Mouse (Mus musculus) left cerebral cortex, postnatal 25 days (tissue): Measurements from ENCODE around the gene Cd72. TPM values are rescaled to one million over a fixed set of nuclear protein-coding genes. Genes with fewer than 3 reads are reported as not detected.

Experiments used
- DNase-seq, 2 experiments: peaks; one replicate each; pipeline ENCODE4 v3.0.0; 2022; ENCODE audit warnings: low spot score in 2 of 2, mixed read lengths in 1 of 2
- intact Hi-C: fragments of 180-260 bp; cut with DNase I; formaldehyde crosslinking; loops from one replicate; pipeline ENCODE4 v1.15.1; 2025
- total RNA-seq, 2 experiments: library from RNA; stranded (reverse); gene quantifications; 2 replicates each; pipeline ENCODE4 v1.2.3; 2021

Cd72 gene
- total RNA-seq, 2 experiments from 2014 or later = 1.0 to 2.2 TPM

- no peak for DNase-seq
- intact Hi-C loops = no loop called here
Observed at GRCm38 (mm10) chr4:43416071-43416490, 38.3 kb downstream of the Cd72 start.

- DNase-seq = no peak
- intact Hi-C loops = no loop called here
Observed at GRCm38 (mm10) chr4:43415221-43416070, 39.0 kb downstream of the Cd72 start.

DNA sequence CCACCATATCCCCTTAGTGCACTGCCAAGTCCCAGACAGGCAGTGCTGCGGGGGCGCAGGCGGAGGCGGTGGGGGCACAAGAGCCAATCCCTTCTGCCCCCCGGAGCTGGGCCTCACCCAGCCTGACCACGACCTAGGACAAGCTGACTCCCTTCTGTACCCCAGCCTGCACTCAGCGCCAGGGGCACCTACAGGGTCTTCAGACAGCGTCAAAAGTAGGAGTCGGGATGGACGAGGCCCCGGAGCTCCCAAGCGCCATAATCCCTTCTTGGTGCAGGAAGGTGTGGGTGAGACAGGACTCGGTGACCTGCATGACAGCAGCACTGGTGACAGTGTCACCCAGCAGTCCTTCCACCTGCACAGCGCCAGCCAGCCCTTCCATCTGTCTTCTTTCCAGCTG lies 39.7 kb downstream of the Cd72 start:
- no peak for DNase-seq
- intact Hi-C loops = no loop called here

GRCm38 (mm10) chr4:43407071-43407920 lies 47.1 kb downstream of the Cd72 start:
- intact Hi-C loops = loop anchor here (2.0 kb wide), 1 partner anchor 24 kb away; no protein-coding TSS in a partner anchor
- no peak for DNase-seq

DNA sequence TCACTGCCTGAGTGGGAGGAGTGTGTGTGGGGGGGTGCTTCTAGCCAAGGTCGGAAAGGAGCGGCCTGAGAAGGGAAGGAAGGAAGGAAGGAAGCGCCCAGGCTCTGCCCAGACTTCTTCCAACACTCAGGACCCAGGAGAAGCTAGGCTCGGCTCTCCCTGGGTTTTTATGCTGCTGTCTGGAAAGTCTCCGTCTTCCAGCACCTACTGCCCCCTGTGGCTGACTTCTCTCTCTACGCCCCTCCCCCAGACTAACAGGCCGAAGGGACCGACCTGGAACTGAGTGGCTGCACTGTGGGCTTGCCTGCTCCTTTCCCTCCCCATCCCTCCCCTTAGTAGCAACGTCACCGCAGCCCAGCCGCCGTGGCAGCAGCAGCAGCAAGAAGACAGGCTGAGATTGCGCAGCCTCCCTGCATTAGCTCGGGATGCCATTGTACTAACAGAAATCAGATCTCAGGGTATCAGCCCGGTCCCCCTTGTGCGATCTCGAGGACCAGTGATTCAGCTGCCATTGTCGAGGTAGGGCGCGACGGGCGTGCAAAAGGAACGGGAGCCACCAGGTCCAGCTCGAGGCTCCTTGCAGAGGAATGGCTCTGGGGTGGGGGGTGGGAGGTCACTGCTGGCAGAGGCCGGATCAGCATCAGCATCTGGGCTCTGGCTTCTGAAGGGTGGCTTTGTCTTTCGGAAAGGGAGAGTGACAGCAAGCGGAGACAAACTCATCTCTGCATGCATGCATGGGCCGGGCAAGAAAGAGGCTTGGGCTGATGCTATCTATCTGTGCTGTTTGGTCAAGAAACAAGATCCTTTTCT lies 48.1 kb downstream of the Cd72 start:
- DNase-seq = peak; percentile 71 to 84
- intact Hi-C loops = loop anchor here (2.0 kb wide), 1 partner anchor 24 kb away; no protein-coding TSS in a partner anchor

DNA sequence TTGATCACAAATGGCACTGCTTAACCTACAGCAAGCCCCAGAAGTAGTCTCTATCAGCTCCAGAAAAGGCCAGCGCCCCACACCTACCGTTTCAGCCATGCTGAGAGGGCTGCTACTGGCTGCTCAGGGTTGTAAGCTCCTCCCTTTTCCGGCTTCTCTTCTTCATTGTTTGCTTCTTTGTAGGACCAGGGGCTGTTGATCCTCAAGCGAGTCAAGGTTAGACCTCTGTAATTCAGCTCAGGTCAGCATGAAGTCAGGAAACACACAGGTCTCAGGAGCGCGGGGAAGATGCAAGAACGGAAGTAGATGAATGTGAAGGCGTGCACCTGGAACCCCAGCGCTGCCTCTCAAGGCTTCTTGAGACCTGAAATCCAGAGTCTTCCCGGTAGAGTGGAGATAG lies 49.7 kb downstream of the Cd72 start:
- intact Hi-C loops = no loop called here
- DNase-seq = no peak

GRCm38 (mm10) chr4:43402212-43402611 lies 52.2 kb downstream of the Cd72 start:
- no peak for DNase-seq
- intact Hi-C loops = no loop called here

DNA sequence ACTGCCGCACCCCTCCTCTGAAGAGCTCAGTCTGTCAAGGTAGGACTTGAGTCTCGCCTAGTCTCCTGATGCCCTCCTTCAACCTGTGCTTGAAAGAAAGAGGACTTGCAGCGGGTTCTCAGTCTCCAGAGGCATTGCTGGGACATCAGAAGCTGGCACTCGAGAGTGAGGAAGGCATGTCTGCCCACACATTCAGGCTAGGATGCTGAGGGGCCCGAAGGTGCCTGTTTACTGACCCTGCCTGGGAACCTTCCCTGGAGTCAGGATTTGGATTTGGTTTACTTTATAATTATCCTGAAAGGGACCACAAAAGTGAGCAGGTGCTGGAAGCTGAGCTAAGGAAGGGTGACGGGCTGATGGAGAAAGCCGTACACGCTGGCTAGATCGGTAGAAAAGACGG lies 52.9 kb downstream of the Cd72 start:
- intact Hi-C loops = no loop called here

DNA sequence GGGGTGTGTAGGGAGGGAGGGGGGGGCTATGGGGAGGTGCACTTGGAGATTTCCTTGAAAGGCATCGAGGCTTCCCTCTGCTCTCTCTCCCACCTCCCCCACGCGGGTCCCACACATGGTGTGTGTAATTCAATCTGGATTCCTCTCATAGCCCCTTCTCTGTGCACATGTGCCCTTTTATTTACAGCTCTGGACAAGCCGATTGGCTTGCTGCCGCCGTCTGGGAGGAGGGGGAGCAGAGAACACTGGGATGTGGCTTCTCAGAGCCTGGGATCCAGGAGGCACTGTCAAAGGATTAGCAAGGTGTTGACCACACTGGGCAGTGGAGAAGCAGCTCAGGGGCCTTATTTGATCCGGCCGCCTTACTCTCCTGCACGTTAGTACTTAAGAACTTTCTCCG lies 53.5 kb downstream of the Cd72 start:
- intact Hi-C loops = no loop called here

More for the DNA sequence above, 52.9 kb downstream of the Cd72 start:
- no peak for DNase-seq

GRCm38 (mm10) chr4:43399391-43400131 lies 54.9 kb downstream of the Cd72 start:
- no peak for DNase-seq
- intact Hi-C loops = no loop called here

More for the DNA sequence above, 53.5 kb downstream of the Cd72 start:
- DNase-seq = no peak

DNA sequence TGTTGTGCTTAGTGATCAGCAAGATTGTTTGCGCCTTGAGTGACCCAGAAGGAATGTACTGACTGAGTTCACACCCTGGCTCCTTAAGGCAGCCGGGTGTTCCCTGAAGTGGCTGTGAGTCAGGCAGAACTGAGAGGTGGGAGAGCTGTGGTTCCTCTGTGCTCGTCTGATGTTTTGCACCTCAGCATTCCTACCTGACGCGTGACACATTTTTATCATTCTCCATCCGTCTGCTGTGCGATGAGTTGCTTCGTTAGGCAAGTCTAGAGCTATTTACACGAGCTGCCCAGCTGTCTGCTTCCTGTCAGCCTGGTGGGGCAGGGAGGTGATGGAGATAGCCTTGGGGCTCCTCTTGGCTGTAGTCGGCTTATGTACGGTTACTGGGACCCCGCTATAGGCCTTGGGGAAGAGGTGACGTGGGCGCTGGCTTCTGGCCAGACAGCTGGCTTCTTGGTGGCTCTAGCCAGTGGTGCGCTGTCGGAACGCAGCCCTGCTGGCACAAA lies 55.5 kb downstream of the Cd72 start:
- intact Hi-C loops = no loop called here
- peak in 1 of 2 experiments; percentile 57 for DNase-seq

GRCm38 (mm10) chr4:43398014-43398413 lies 56.4 kb downstream of the Cd72 start:
- intact Hi-C loops = no loop called here
- no peak for DNase-seq

Other genes with a start within 250 kb of the Cd72 start
- under 1 TPM; 0.23 to 0.46 TPM for gene Atp8b5, start 187.5 kb downstream of the Cd72 start, total RNA-seq
- 100 to 1,000 TPM; 129 to 138 TPM for gene Rusc2, start 72.6 kb downstream of the Cd72 start, total RNA-seq
- gene Fam166b, start 25.5 kb downstream of the Cd72 start, total RNA-seq = 1 to 10 TPM in 1 of 2 experiments, under 1 TPM in 1; 0.62 to 1.2 TPM
- gene Tesk1, start 12.7 kb downstream of the Cd72 start, total RNA-seq = 10 to 100 TPM; 86.6 to 87.1 TPM
- not detected for gene Sit1, start 29.1 kb upstream of the Cd72 start, total RNA-seq
- gene Ccdc107, start 38.3 kb upstream of the Cd72 start, total RNA-seq = 10 to 100 TPM; 22.3 to 25.4 TPM
- gene Arhgef39, start 45.1 kb upstream of the Cd72 start, total RNA-seq = under 1 TPM; 0.37 to 0.96 TPM
- 1 to 10 TPM in 1 of 2 experiments, not detected in 1; 1.0 TPM for gene Car9, start 52.3 kb upstream of the Cd72 start, total RNA-seq
- 1 to 10 TPM; 8.0 to 8.1 TPM for gene Tpm2, start 69.1 kb upstream of the Cd72 start, total RNA-seq
- 10 to 100 TPM; 77.0 to 77.3 TPM for gene Creb3, start 107.7 kb upstream of the Cd72 start, total RNA-seq
- gene Tln1, start 108.1 kb upstream of the Cd72 start, total RNA-seq = 10 to 100 TPM; 51.7 to 53.4 TPM
- 10 to 100 TPM; 44.3 to 46.7 TPM for gene Rgp1, start 124.1 kb upstream of the Cd72 start, total RNA-seq
- 10 to 100 TPM; 65.9 to 69.4 TPM for gene Gba2, start 124.2 kb upstream of the Cd72 start, total RNA-seq
- under 1 TPM in 1 of 2 experiments, not detected in 1; 0.50 TPM for gene Msmp, start 129.9 kb upstream of the Cd72 start, total RNA-seq
- gene Npr2, start 177.3 kb upstream of the Cd72 start, total RNA-seq = 10 to 100 TPM; 49.0 to 50.1 TPM
- gene Spag8, start 199.0 kb upstream of the Cd72 start, total RNA-seq = 1 to 10 TPM in 1 of 2 experiments, under 1 TPM in 1; 0.73 to 1.2 TPM
- 10 to 100 TPM; 33.7 to 35.7 TPM for gene Hint2, start 201.8 kb upstream of the Cd72 start, total RNA-seq
- 10 to 100 TPM; 61.9 to 68.3 TPM for gene Tmem8b, start 214.3 kb upstream of the Cd72 start, total RNA-seq
- 1 to 10 TPM; 1.3 to 1.4 TPM for gene Fam221b, start 214.5 kb upstream of the Cd72 start, total RNA-seq
- not detected for gene Olfr70, start 246.2 kb upstream of the Cd72 start, total RNA-seq